Mouse (Mus musculus): ENCODE measurements around the gene Gale.

Gene Gale

DNA sequence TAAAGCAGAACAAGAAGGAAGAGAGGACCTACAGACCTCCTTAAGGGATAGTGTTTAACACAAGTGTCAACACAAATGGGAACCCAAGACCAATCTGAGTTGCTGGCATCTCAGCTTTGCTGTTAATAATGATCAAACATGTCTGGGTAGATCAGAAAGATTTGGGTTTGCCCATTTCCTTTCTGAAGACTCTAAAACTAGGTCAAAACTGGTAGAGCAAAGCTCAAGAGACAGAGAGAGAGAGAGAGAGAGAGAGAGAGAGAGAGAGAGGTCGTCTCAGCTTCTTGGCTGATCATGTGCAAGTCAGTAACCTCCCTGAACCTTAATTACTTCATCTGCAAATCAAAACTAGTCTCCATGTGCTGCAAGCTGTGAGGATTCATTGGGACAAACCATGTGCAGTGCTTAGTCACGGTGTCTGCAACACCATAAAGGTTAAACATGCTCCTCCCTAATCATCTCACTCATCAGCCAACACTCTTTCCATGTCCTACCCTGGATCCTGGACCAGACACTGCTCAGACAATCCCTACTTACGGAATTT, 52.6 kb downstream of the Gale start:
- no peak for ATAC-seq (ENCODE audit: low TSS enrichment)
